19 mouse cellular contexts compared by ENCODE assay signal in the genomic region with DNA sequence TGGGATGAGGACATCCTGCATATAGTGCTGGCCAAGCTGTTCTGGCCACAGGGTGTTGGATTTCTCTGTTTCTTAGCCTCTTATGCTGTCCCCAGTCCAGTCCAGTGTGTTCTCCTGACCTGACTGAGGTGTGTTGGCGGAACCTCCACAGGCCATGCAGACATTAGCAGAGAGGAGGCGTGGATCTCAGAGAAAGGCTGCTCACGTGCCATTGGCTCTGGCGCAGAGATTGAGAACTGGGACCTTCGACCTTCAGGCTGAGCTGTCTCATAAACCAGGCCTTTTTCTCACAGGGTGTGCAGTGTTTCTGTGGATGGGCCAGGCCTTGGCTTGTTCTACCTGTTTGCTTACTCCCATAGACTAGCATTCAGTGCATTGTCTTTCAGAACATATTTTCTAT.
DNase-seq lines count a peak whose midpoint lies in the region; ATAC-seq lines count a peak whose summit lies in the region.
"Had no signal": no experiment of that assay in that cellular context is flagged by ENCODE, and none has a peak within 500 bp of the region (broad histone marks: within the 10 kb centered on the region; RNA-seq: fewer than 3 reads in every experiment).

No protein-coding gene starts in this region.

- 67% methylated on average over 5 of the region's 5 CpGs for WGBS in kidney, embryonic 14.5 days
- WGBS in intestine, embryonic 15.5 days: 55% methylated on average over 5 of the region's 5 CpGs
- WGBS in stomach, embryonic 15.5 days: 57% methylated on average over 5 of the region's 5 CpGs
- WGBS in forebrain, embryonic 14.5 days: 82% methylated on average over 5 of the region's 5 CpGs

- H3K9me3 ChIP-seq in kidney, embryonic 14.5 days (ENCODE audit: control insufficient read depth, low read length): no peaks in the 10 kb centered on the region
- H3K9me3 ChIP-seq in intestine, embryonic 15.5 days: no peaks in the 10 kb centered on the region
- no peaks in the 10 kb centered on the region for H3K9me3 ChIP-seq in stomach, embryonic 15.5 days
- no peaks in the 10 kb centered on the region for H3K9me3 ChIP-seq in forebrain, embryonic 14.5 days (replicated peaks; ENCODE audit: control insufficient read depth, low read length)

- H3K36me3 ChIP-seq in kidney, embryonic 14.5 days (ENCODE audit: control insufficient read depth, insufficient read depth, low read length): no peaks in the 10 kb centered on the region
- no peaks in the 10 kb centered on the region for H3K36me3 ChIP-seq in intestine, embryonic 15.5 days
- H3K36me3 ChIP-seq in stomach, embryonic 15.5 days: no peaks in the 10 kb centered on the region
- no peaks in the 10 kb centered on the region for H3K36me3 ChIP-seq in forebrain, embryonic 14.5 days (ENCODE audit: control insufficient read depth, insufficient read depth, low read length)

- H3K27ac ChIP-seq in kidney, embryonic 14.5 days (ENCODE audit: low read depth, low read length): no peak overlapping the region
- peak overlapping the region; percentile 56 for H3K27ac ChIP-seq in intestine, embryonic 15.5 days
- H3K27ac ChIP-seq in stomach, embryonic 15.5 days: peak overlapping the region; percentile 58
- H3K27ac ChIP-seq in forebrain, embryonic 14.5 days (ENCODE audit: low read depth, low read length): no peak overlapping the region
- H3K27ac ChIP-seq: hindbrain, embryonic 14.5 days; layer of hippocampus, adult 2 months; left cerebral cortex, adult 2 months; liver, embryonic 14.5 days; macrophage had no signal

- DNase-seq in kidney, adult 11 months: peak; percentile 73
- peak; percentile 63 for DNase-seq in kidney, postnatal 14 days
- DNase-seq in right cerebral cortex, postnatal 4 days: no peak
- no peak for DNase-seq in forebrain, embryonic 14.5 days (ENCODE audit: low spot score)
- DNase-seq in heart, postnatal 10 days: no peak
- DNase-seq: adrenal gland, adult 2 months; cerebellum, adult 8-10 months; midbrain, embryonic 14.5 days; right cerebral cortex, postnatal 25 days had no signal

- no peak overlapping the region for H3K4me2 ChIP-seq in kidney, embryonic 14.5 days (replicated peaks; ENCODE audit: low read depth, low read length)
- H3K4me2 ChIP-seq in intestine, embryonic 15.5 days (replicated peaks): 0 out of 2 replicates have a peak overlapping the region, but pooled peaks have one; percentile 11
- no peak overlapping the region for H3K4me2 ChIP-seq in stomach, embryonic 15.5 days
- no peak overlapping the region for H3K4me2 ChIP-seq in forebrain, embryonic 14.5 days (ENCODE audit: low read length)
- H3K4me2 ChIP-seq: hindbrain, embryonic 14.5 days had no signal

- intact Hi-C loops in heart, postnatal 10 days (cut with DNase I): no loop called here

- no peaks in the 10 kb centered on the region for H3K27me3 ChIP-seq in kidney, embryonic 14.5 days (ENCODE audit: control insufficient read depth, insufficient read depth, low read length)
- H3K27me3 ChIP-seq in intestine, embryonic 15.5 days (replicated peaks): no peaks in the 10 kb centered on the region
- no peaks in the 10 kb centered on the region for H3K27me3 ChIP-seq in stomach, embryonic 15.5 days (replicated peaks)
- H3K27me3 ChIP-seq in forebrain, embryonic 14.5 days (replicated peaks; ENCODE audit: control insufficient read depth, insufficient read depth, low read length): no peaks in the 10 kb centered on the region

- no peak for ATAC-seq in kidney, embryonic 14.5 days (ENCODE audit: low FRiP score, low TSS enrichment)
- peak; percentile 90 for ATAC-seq in intestine, embryonic 15.5 days
- peak; percentile 78; the same call in 1 of the 2 replicates for ATAC-seq in stomach, embryonic 15.5 days (ENCODE audit: insufficient read depth, low FRiP score, low read depth)
- ATAC-seq in forebrain, embryonic 14.5 days: no peak
- ATAC-seq: Patski had no signal

- no peaks in the 10 kb centered on the region for H3K4me1 ChIP-seq in kidney, embryonic 14.5 days (ENCODE audit: control insufficient read depth, insufficient read depth, low read length)
- H3K4me1 ChIP-seq in intestine, embryonic 15.5 days (replicated peaks): no peaks in the 10 kb centered on the region
- H3K4me1 ChIP-seq in stomach, embryonic 15.5 days: no peaks in the 10 kb centered on the region
- no peaks in the 10 kb centered on the region for H3K4me1 ChIP-seq in forebrain, embryonic 14.5 days (ENCODE audit: control insufficient read depth, insufficient read depth, low read length)

- H3K9ac ChIP-seq in kidney, embryonic 14.5 days (ENCODE audit: low read depth, low read length): no peak overlapping the region
- H3K9ac ChIP-seq in intestine, embryonic 15.5 days: no peak overlapping the region
- H3K9ac ChIP-seq in stomach, embryonic 15.5 days: no peak overlapping the region
- H3K9ac ChIP-seq in forebrain, embryonic 14.5 days (ENCODE audit: low read length): no peak overlapping the region
- H3K9ac ChIP-seq: hindbrain, embryonic 14.5 days; liver, embryonic 14.5 days had no signal

- no peak overlapping the region for H3K4me3 ChIP-seq in kidney, embryonic 14.5 days (ENCODE audit: low read length)
- no peak overlapping the region for H3K4me3 ChIP-seq in intestine, embryonic 15.5 days (replicated peaks)
- H3K4me3 ChIP-seq in stomach, embryonic 15.5 days (replicated peaks): no peak overlapping the region
- no peak overlapping the region for H3K4me3 ChIP-seq in forebrain, embryonic 14.5 days (ENCODE audit: low read depth, low read length)
- H3K4me3 ChIP-seq: erythroblast, embryonic 14.5 days; layer of hippocampus, adult 2 months; left cerebral cortex, adult 2 months had no signal

Comparison
In these comparisons a context has a peak if more than half of its experiments do, and no peak if none do; other contexts are left out.
1. DNase-seq: peak in kidney, adult 11 months (single experiment) and kidney, postnatal 14 days (single experiment); none in right cerebral cortex, postnatal 4 days (single experiment), forebrain, embryonic 14.5 days (single experiment) and heart, postnatal 10 days (0 of 2).
2. ATAC-seq: peak in intestine, embryonic 15.5 days (single experiment) and stomach, embryonic 15.5 days (single experiment); none in kidney, embryonic 14.5 days (single experiment) and forebrain, embryonic 14.5 days (single experiment).
3. H3K27ac ChIP-seq: peak in intestine, embryonic 15.5 days (single experiment) and stomach, embryonic 15.5 days (single experiment); none in kidney, embryonic 14.5 days (single experiment) and forebrain, embryonic 14.5 days (single experiment).